In genomic region chr14:73366278-73366677, GRCm38 (mm10) we compare ENCODE assay signal across 11 mouse cellular contexts.
"Had no signal": no experiment of that assay in that cellular context is flagged by ENCODE, and none has a peak within 500 bp of the region (broad histone marks: within the 10 kb centered on the region; RNA-seq: fewer than 3 reads in every experiment).

No protein-coding gene starts in this region.

- H3K27ac ChIP-seq: kidney, postnatal 0 days; limb, embryonic 15.5 days; liver, embryonic 12.5 days; lung, embryonic 15.5 days; midbrain, embryonic 12.5 days; stomach, embryonic 15.5 days had no signal

- ATAC-seq: liver, embryonic 12.5 days had no signal

- H3K4me2 ChIP-seq: limb, embryonic 15.5 days; liver, embryonic 12.5 days; lung, embryonic 15.5 days; midbrain, embryonic 12.5 days; stomach, embryonic 15.5 days had no signal

- H3K9me3 ChIP-seq: limb, embryonic 15.5 days; liver, embryonic 12.5 days; lung, embryonic 15.5 days; midbrain, embryonic 12.5 days; stomach, embryonic 15.5 days had no signal

- H3K27me3 ChIP-seq: limb, embryonic 15.5 days; liver, embryonic 12.5 days; lung, embryonic 15.5 days; midbrain, embryonic 12.5 days; stomach, embryonic 15.5 days had no signal

- DNase-seq: kidney, adult 11 months; kidney, adult 9 months; kidney, postnatal 36 days; thymus, adult 2 months; thymus, postnatal 25 days had no signal

- H3K9ac ChIP-seq: limb, embryonic 15.5 days; liver, embryonic 12.5 days; lung, embryonic 15.5 days; midbrain, embryonic 12.5 days; stomach, embryonic 15.5 days had no signal

- H3K4me1 ChIP-seq: limb, embryonic 15.5 days; midbrain, embryonic 12.5 days had no signal

- H3K4me3 ChIP-seq: limb, embryonic 15.5 days; liver, embryonic 12.5 days; lung, embryonic 15.5 days; midbrain, embryonic 12.5 days; stomach, embryonic 15.5 days had no signal
